Mouse (Mus musculus): ENCODE measurements around the gene Cdh13.

DNA sequence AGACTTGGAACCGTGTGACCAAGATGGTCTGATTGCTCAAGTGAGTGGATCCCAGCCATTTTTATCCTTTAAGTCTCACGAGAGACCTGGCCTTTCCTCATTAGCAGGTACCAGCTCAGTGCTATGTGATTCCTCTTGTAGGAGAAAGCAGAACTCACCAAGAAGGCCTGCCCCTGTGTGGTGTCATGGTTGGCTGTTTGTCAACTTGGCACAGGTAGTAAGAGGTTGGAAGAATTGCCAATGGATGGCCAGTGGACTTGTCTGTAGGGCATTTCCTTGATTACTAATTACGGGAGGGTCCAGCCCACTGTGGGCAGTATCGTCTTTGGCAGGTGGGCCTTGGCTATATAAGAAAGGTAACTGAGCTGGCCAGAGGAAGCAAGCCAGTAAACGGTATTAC lies 281.7 kb downstream of the Cdh13 start:
- TF ChIP-seq CEBPB (IDR thresholded peaks at IDR 0.05; ENCODE audit: low read depth) (no peak), USF1 (IDR thresholded peaks at IDR 0.05; ENCODE audit: low read depth) (no peak), CTCF (IDR thresholded peaks at IDR 0.05; ENCODE audit: control insufficient read depth, insufficient read depth, insufficient read length) (no peak), MYOG (IDR thresholded peaks at IDR 0.05; ENCODE audit: control insufficient read depth, extremely low read depth, insufficient read length) (no peak), MAX (IDR thresholded peaks at IDR 0.05) (no peak)
